Mouse (Mus musculus) C2C12 (cell line): ENCODE data around the gene Hgfac. TPM values are rescaled to one million over a fixed set of nuclear protein-coding genes. Genes with fewer than 3 reads are reported as not detected.

Experiments
- H3K27me3 ChIP-seq: one replicate; pipeline ENCODE4 v1.6.1; 2011; ENCODE audit not compliant: control insufficient read depth, insufficient read depth, insufficient read length
- H3K36me3 ChIP-seq: one replicate; pipeline ENCODE4 v1.6.1; 2011; ENCODE audit not compliant: control insufficient read depth, insufficient read depth
- H3K4me3 ChIP-seq: one replicate; pipeline ENCODE4 v1.5.1; 2011; ENCODE audit warnings: mild to moderate bottlenecking, control low read depth; ENCODE audit not compliant: poor library complexity, insufficient read depth, severe bottlenecking
- H3K79me2 ChIP-seq: one replicate; pipeline ENCODE4 v1.6.1; 2011; ENCODE audit not compliant: control insufficient read depth, insufficient read depth
- H3K79me3 ChIP-seq: one replicate; pipeline ENCODE4 v1.6.1; 2011; ENCODE audit warnings: low read depth, control low read depth
- H3ac ChIP-seq: one replicate; pipeline ENCODE3; 2011; ENCODE audit warnings: low read depth; ENCODE audit not compliant: control insufficient read depth, insufficient read length
- CEBPB ChIP-seq: IDR thresholded peaks from one replicate; pipeline ENCODE4 v1.6.1; 2011; ENCODE audit warnings: low read depth, mild to moderate bottlenecking, control low read depth, moderate library complexity
- CTCF ChIP-seq: IDR thresholded peaks from one replicate; pipeline ENCODE4 v1.5.1; 2011; ENCODE audit not compliant: control insufficient read depth, insufficient read depth, insufficient read length
- FOSL1 ChIP-seq: IDR thresholded peaks from one replicate; pipeline ENCODE4 v1.8.0; 2011; ENCODE audit warnings: mild to moderate bottlenecking, low read length; ENCODE audit not compliant: poor library complexity, insufficient read depth, severe bottlenecking
- MAX ChIP-seq: IDR thresholded peaks from one replicate; pipeline ENCODE4 v1.6.1; 2011; ENCODE audit warnings: mild to moderate bottlenecking, control low read depth
- MYOD1 ChIP-seq: IDR thresholded peaks from one replicate; pipeline ENCODE4 v1.6.1; 2011; ENCODE audit warnings: low read depth; ENCODE audit not compliant: control insufficient read depth, insufficient read length
- MYOG ChIP-seq: IDR thresholded peaks from one replicate; pipeline ENCODE4 v1.6.1; 2011; ENCODE audit not compliant: control insufficient read depth, insufficient read length; ENCODE audit errors: extremely low read depth
- USF1 ChIP-seq: IDR thresholded peaks from one replicate; pipeline ENCODE4 v1.6.1; 2011; ENCODE audit warnings: low read depth, mild to moderate bottlenecking, control low read depth, moderate library complexity
- polyA plus RNA-seq: library from polyadenylated mRNA; unstranded; fragments of >200 nt; fragmentation: generic; extraction: Trizol; gene quantifications from one replicate; pipeline ENCODE4 v1.2.1, GENCODE M21; 2012; ENCODE audit warnings: missing spikeins

Gene Hgfac
- polyA plus RNA-seq, 1 experiment = 0.06 TPM

GRCm38 (mm10) chr5:35057582-35057981 is 16.3 kb downstream of the Hgfac start:
- no peaks in the 10 kb centered on the region for H3K36me3 ChIP-seq
- no peaks in the 10 kb centered on the region for H3K79me3 ChIP-seq
- H3ac ChIP-seq = peak overlapping the region; percentile 19
- no peaks in the 10 kb centered on the region for H3K79me2 ChIP-seq
- peak overlapping the region; percentile 28 for H3K4me3 ChIP-seq
- peak; percentile 48 for TF ChIP-seq MYOD1
- no peak for TF ChIP-seq MYOG
- no peaks in the 10 kb centered on the region for H3K27me3 ChIP-seq

DNA sequence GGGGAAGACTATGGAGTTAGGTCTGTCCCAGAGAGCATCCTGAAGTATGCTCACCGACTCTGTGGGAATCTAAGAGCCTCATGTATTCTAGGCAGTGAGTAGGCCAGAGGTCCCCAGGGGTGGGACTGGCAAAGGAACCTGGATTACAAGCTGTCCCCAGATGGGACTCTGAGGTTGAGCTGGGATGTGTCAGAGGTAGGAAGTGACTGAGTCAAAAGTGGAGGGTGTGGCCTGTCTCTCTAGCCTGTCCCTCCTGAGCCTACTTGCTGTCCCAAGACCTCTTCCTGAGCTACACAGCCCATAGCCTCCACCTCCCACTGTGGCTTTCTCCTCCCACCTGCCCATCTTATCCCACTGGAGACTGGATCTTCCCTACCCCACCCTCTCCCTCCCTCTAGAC is 16.9 kb downstream of the Hgfac start:
- no peaks in the 10 kb centered on the region for H3K27me3 ChIP-seq
- H3K36me3 ChIP-seq = no peaks in the 10 kb centered on the region
- no peaks in the 10 kb centered on the region for H3K79me3 ChIP-seq
- no peaks in the 10 kb centered on the region for H3K79me2 ChIP-seq
- H3K4me3 ChIP-seq = no peak overlapping the region
- H3ac ChIP-seq = no peak overlapping the region
- no peak for TF ChIP-seq MYOG
- TF ChIP-seq CTCF = no peak
- no peak for TF ChIP-seq FOSL1
- no peak for TF ChIP-seq MAX
- TF ChIP-seq USF1 = no peak
- no peak for TF ChIP-seq CEBPB
- TF ChIP-seq MYOD1 = no peak

DNA sequence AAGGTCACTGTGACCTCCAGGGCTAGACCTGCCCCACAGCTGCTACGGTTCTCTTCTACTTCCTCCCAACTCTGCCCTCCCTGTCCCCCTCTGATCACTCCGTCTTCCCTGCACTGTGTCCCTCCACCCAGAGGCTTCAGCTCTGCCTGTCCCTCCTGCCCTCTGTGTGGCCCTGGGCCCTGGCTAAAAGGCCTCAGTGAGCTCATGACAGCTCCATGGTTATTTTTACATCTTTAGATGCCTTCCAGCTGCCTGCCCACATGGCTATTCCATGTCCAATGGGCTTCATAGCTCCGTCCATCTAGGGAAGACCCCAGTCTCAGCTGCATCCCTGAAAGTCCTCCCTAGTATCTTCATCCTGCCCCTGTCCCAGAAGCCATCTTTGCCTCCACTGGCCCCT is 18.8 kb downstream of the Hgfac start:
- TF ChIP-seq USF1 (no peak), MAX (no peak), CTCF (no peak), MYOD1 (no peak), FOSL1 (no peak), MYOG (no peak), CEBPB (no peak)
- Histone ChIP-seq H3K36me3 (no peaks in the 10 kb centered on the region), H3K27me3 (no peaks in the 10 kb centered on the region)

DNA sequence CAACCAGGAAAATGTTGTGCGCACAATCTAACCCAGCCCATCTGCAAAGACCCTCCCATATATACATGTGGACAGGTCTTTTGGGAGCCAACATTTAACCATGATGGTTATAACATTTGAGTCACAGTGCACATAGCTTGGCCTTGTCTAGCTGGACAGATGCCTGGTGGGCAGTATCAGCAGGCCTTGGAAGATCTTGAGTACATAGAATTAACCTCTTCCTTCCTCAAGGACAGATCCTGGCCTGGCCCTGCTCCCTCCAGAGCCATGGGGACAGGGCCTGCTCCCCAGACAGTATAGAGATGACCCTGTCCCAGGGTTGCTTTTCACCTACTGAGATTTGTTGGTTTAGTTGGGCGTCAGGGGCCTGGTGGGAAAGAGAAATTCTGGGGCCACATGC is 28.5 kb downstream of the Hgfac start:
- no peak overlapping the region for H3K4me3 ChIP-seq

More for the DNA sequence above, 18.8 kb downstream of the Hgfac start:
- H3ac ChIP-seq = no peak overlapping the region
- H3K79me2 ChIP-seq = no peaks in the 10 kb centered on the region
- no peaks in the 10 kb centered on the region for H3K79me3 ChIP-seq
- no peak overlapping the region for H3K4me3 ChIP-seq

DNA sequence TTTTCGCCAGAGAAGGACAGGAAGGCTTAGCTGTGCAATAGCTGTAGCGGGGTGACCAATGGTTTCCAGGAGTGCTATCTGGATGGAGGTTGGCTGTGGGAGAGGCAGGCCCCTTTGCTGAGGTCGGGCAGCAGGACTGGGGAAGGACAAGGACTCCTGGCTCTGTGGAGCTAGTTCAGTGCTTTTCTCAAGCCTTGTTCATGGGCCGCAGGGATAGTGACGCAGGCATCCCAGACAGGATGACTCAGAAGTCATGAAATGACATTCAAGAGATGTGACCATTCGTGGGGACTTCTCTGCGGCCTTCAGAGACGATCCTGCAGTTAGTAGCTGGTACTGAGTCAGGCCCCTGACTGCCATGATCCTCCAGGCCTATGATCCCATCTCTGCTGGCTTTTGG is 29.0 kb downstream of the Hgfac start:
- no peaks in the 10 kb centered on the region for H3K79me3 ChIP-seq
- H3K36me3 ChIP-seq = no peaks in the 10 kb centered on the region
- H3K4me3 ChIP-seq = no peak overlapping the region
- no peaks in the 10 kb centered on the region for H3K79me2 ChIP-seq
- H3K27me3 ChIP-seq = no peaks in the 10 kb centered on the region
- H3ac ChIP-seq = no peak overlapping the region
- TF ChIP-seq CTCF = no peak
- no peak for TF ChIP-seq MYOD1
- no peak for TF ChIP-seq FOSL1
- no peak for TF ChIP-seq USF1
- no peak for TF ChIP-seq CEBPB
- TF ChIP-seq MYOG = no peak
- no peak for TF ChIP-seq MAX

More for the DNA sequence above, 28.5 kb downstream of the Hgfac start:
- H3K27me3 ChIP-seq = no peaks in the 10 kb centered on the region
- H3ac ChIP-seq = no peak overlapping the region
- no peaks in the 10 kb centered on the region for H3K79me3 ChIP-seq
- no peaks in the 10 kb centered on the region for H3K36me3 ChIP-seq
- TF ChIP-seq MYOD1 = no peak
- TF ChIP-seq CEBPB = no peak
- TF ChIP-seq MYOG = no peak
- no peak for TF ChIP-seq USF1
- TF ChIP-seq MAX = no peak
- no peak for TF ChIP-seq FOSL1
- no peak for TF ChIP-seq CTCF
- H3K79me2 ChIP-seq = no peaks in the 10 kb centered on the region

- no peaks in the 10 kb centered on the region for H3K27me3 ChIP-seq
- TF ChIP-seq CEBPB (no peak), USF1 (no peak), MYOG (no peak), FOSL1 (no peak), MAX (no peak), CTCF (no peak), MYOD1 (no peak)
These were observed 29.6 kb downstream of the Hgfac start for GRCm38 (mm10) chr5:35070953-35071352.

More at GRCm38 (mm10) chr5:35070953-35071352, 29.6 kb downstream of the Hgfac start:
- no peaks in the 10 kb centered on the region for H3K79me3 ChIP-seq
- no peak overlapping the region for H3ac ChIP-seq
- H3K36me3 ChIP-seq = no peaks in the 10 kb centered on the region
- H3K4me3 ChIP-seq = no peak overlapping the region
- H3K79me2 ChIP-seq = no peaks in the 10 kb centered on the region
